Mouse (Mus musculus): ENCODE measurements around the gene Fbln2.

Fbln2 gene

DNA sequence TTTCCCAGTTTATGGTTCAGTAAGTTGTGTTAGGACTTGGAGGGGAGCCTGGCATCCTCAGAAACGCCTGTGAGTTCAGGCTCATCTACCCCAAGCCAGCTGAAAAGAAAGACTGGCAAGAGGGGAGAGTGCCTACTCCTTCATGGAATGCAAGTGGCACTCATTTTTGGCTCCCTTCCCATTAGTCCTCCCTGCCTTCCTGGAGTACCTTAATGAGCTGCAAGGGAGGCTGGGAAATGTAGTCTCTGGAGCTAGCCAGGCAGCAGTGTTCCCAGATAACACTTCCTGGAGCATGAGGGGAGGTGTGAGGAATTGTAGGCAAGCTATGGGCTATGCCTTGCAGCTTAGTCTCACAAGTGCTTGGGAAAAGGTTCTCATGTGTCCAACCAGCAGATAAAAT is 95.7 kb downstream of the Fbln2 start:
- DNase-seq (ENCODE audit: extremely low read depth, insufficient read length, low spot score), result no peak

DNA sequence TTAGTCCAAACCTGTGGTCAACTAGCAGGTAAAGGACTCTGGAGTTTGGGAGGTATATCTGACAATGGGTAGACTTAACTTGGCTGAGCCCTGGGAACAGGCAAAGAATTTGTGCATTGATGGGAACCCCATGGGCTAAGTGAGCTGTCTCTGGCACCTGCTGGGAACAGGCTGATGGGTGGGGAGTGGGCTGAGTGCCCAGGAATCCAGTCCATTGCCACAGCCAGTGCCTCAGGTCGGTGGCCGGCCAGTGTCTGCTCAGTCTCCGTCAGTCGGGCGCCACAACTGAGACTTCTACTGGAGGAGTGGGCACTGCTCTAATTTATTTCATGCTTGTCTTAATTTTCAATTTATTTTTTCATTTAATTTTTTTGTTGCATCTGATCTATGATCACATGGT is 98.9 kb downstream of the Fbln2 start:
- DNase-seq (ENCODE audit: extremely low read depth, insufficient read length, low spot score), result no peak

DNA sequence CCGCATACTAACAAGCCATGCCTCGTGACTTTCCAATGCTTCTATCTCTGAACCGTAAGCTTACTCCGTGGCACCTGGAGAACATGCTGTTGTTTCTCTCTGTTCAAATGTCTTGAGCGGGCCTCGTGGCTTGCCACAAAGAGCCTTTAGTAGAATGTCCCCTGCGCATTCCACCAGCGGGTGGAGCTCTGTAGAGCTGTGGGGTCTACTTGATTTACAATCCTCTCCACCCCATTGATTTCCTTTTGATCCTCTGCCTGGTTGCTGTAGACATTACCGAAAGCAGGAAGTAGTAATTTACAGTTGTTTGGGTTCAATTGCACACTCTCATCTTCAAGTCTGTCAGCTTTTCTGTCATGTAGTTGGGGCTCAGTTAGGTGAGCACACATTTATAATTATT is 100.2 kb downstream of the Fbln2 start:
- DNase-seq (ENCODE audit: extremely low read depth, insufficient read length, low spot score), result no peak

Measured in 3134 (cell line).